ENCODE assay signal across 18 mouse cellular contexts in the genomic region with DNA sequence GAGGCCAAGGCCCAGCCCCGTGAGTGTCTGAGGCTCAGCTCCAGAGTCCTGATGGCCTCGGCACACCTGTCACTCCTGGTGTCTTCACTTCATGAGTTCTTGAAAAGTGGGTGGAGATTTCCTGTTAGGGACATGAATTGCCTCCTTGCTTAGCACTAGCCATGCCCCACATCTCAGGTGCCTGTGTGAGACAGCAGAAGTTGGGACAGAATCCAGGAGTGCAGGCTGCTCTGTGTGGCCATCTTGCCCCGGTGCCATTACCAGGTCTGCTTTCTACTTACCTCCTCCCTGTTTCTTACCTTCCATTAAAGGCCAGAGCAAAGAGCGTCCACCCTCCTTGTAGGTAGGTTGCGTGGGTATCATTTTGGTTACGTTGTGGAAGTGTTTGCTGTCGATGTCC.
DNase-seq lines count a peak whose midpoint lies in the region; ATAC-seq and TF ChIP-seq lines count a peak whose summit lies in the region.
"Had no signal": no experiment of that assay in that cellular context is flagged by ENCODE, and none has a peak within 500 bp of the region (broad histone marks: within the 10 kb centered on the region; RNA-seq: fewer than 3 reads in every experiment).

No protein-coding gene starts in this region.

- WGBS in heart, embryonic 15.5 days, result 80% methylated on average over 7 of the region's 7 CpGs
- WGBS in midbrain, embryonic 15.5 days, result 92% methylated on average over 7 of the region's 7 CpGs

- 0 out of 2 replicates have a peak overlapping the region, but pooled peaks have one; percentile 23 for H3K9ac ChIP-seq in heart, embryonic 15.5 days
- no peak overlapping the region for H3K9ac ChIP-seq in midbrain, embryonic 15.5 days
- H3K9ac ChIP-seq: forebrain, embryonic 13.5 days; hindbrain, embryonic 15.5 days; intestine, embryonic 15.5 days; midbrain, embryonic 12.5 days had no signal

- H3K27ac ChIP-seq in heart, embryonic 15.5 days, result peak overlapping the region; percentile 68
- peak overlapping the region; percentile 76; the same call in 1 of the 2 replicates for H3K27ac ChIP-seq in layer of hippocampus, adult 2 months
- H3K27ac ChIP-seq in midbrain, embryonic 15.5 days, result no peak overlapping the region
- H3K27ac ChIP-seq: forebrain, embryonic 13.5 days; hindbrain, embryonic 15.5 days; left cerebral cortex, adult 2 months; midbrain, embryonic 12.5 days had no signal

- TF ChIP-seq CTCF in layer of hippocampus, adult 2 months (conservative IDR thresholded peaks at IDR 0.05), result no peak

- DNase-seq in cerebellum, adult 18-20 months, result peak; percentile 55 to 60
- no peak for DNase-seq in cerebellum, postnatal 4 days (ENCODE audit: low spot score in 2 of 2)
- no peak for DNase-seq in heart, adult 8-10 months (ENCODE audit: low spot score)
- no peak for DNase-seq in layer of hippocampus, adult 2 months (ENCODE audit: low spot score in 2 of 2)
- DNase-seq in layer of hippocampus, postnatal 10 days (ENCODE audit: low spot score in 2 of 2), result no peak
- DNase-seq: liver; lung, postnatal 10 days; thymus, postnatal 14 days had no signal

- no peaks in the 10 kb centered on the region for H3K9me3 ChIP-seq in heart, embryonic 15.5 days (replicated peaks)
- no peaks in the 10 kb centered on the region for H3K9me3 ChIP-seq in midbrain, embryonic 15.5 days
- H3K9me3 ChIP-seq: forebrain, embryonic 13.5 days; G1E; hindbrain, embryonic 15.5 days; intestine, embryonic 15.5 days; midbrain, embryonic 12.5 days had no signal

- H3K4me2 ChIP-seq in heart, embryonic 15.5 days, result no peak overlapping the region
- no peak overlapping the region for H3K4me2 ChIP-seq in midbrain, embryonic 15.5 days
- H3K4me2 ChIP-seq: forebrain, embryonic 13.5 days; heart, embryonic 11.5 days; hindbrain, embryonic 15.5 days; intestine, embryonic 15.5 days; midbrain, embryonic 12.5 days had no signal

- H3K4me1 ChIP-seq in heart, embryonic 15.5 days (replicated peaks), result peaks cover 30% of the 10 kb centered on the region
- H3K4me1 ChIP-seq in midbrain, embryonic 15.5 days, result peaks cover 21% of the 10 kb centered on the region
- H3K4me1 ChIP-seq: midbrain, embryonic 12.5 days had no signal

- no peak overlapping the region for H3K4me3 ChIP-seq in heart, embryonic 15.5 days
- H3K4me3 ChIP-seq in layer of hippocampus, adult 2 months, result no peak overlapping the region
- no peak overlapping the region for H3K4me3 ChIP-seq in midbrain, embryonic 15.5 days
- H3K4me3 ChIP-seq: forebrain, embryonic 13.5 days; hindbrain, embryonic 15.5 days; intestine, embryonic 15.5 days; left cerebral cortex, adult 2 months; midbrain, embryonic 12.5 days had no signal

- no peak for ATAC-seq in heart, embryonic 15.5 days (replicated peaks; ENCODE audit: insufficient number of reproducible peaks, insufficient read depth, low FRiP score, low read depth)
- ATAC-seq in midbrain, embryonic 15.5 days (replicated peaks), result no peak
- ATAC-seq: activated CD4-positive, CD25-positive, alpha-beta regulatory T cell, adult 4 months; forebrain, embryonic 13.5 days; intestine, embryonic 15.5 days had no signal

- no peaks in the 10 kb centered on the region for H3K27me3 ChIP-seq in heart, embryonic 15.5 days
- H3K27me3 ChIP-seq in midbrain, embryonic 15.5 days (replicated peaks), result no peaks in the 10 kb centered on the region
- H3K27me3 ChIP-seq: forebrain, embryonic 13.5 days; hindbrain, embryonic 15.5 days; intestine, embryonic 15.5 days; midbrain, embryonic 12.5 days had no signal

- no peaks in the 10 kb centered on the region for H3K36me3 ChIP-seq in heart, embryonic 15.5 days
- H3K36me3 ChIP-seq in midbrain, embryonic 15.5 days (replicated peaks), result no peaks in the 10 kb centered on the region
- H3K36me3 ChIP-seq: hindbrain, embryonic 15.5 days; intestine, embryonic 15.5 days had no signal

Comparison
In these comparisons a context has a peak if more than half of its experiments do, and no peak if none do; other contexts are left out.
1. DNase-seq: peak in cerebellum, adult 18-20 months (2 of 2); none in cerebellum, postnatal 4 days (0 of 2), heart, adult 8-10 months (single experiment), layer of hippocampus, adult 2 months (0 of 2) and layer of hippocampus, postnatal 10 days (0 of 2).